Mouse (Mus musculus): ENCODE results near the gene Akap6. TPM values are rescaled to one million over a fixed set of nuclear protein-coding genes. Genes with fewer than 3 reads are reported as not detected.

Akap6 gene
- polyA plus RNA-seq, 1 experiment from 2014 or later = 7.9 TPM

DNA sequence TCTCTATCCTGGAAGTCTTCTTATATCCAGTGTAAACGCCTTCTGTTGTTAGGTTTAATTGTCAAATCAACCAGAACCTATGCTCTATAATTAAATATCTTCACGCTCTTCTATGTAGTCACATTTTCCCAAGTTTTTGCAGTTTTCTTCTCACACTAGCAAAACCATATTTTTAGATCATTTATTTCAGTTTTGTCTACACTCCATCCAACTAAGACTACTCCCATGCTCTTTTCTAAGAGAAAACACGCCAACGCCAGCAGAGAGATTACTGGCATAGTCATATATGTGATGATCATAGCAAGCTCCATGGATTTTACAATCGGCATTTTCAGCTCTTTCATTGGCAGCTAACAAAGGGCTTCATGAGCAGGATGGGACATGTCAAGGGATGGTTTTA, 341.5 kb downstream of the Akap6 start:
- Histone ChIP-seq H3K4me1 (ENCODE audit: control insufficient read depth, insufficient read depth, low read length) (no peaks in the 10 kb centered on the region), H3K36me3 (ENCODE audit: control insufficient read depth, insufficient read depth, low read length) (no peaks in the 10 kb centered on the region), H3K4me3 (ENCODE audit: low read depth, low read length) (no peak overlapping the region), H3K4me2 (ENCODE audit: low read depth, low read length) (no peak overlapping the region), H3K9me3 (ENCODE audit: control insufficient read depth, low read length) (no peaks in the 10 kb centered on the region), H3K27me3 (replicated peaks; ENCODE audit: control insufficient read depth, insufficient read depth, low read length) (no peaks in the 10 kb centered on the region), H3K27ac (replicated peaks; ENCODE audit: low read depth, low read length) (no peak overlapping the region), H3K9ac (ENCODE audit: low read depth, low read length) (no peak overlapping the region)
- DNase-seq (ENCODE audit: low spot score) (no peak), ATAC-seq (ENCODE audit: low read depth) (no peak)
- WGBS = 88% methylated on average over 5 of the region's 5 CpGs

DNA sequence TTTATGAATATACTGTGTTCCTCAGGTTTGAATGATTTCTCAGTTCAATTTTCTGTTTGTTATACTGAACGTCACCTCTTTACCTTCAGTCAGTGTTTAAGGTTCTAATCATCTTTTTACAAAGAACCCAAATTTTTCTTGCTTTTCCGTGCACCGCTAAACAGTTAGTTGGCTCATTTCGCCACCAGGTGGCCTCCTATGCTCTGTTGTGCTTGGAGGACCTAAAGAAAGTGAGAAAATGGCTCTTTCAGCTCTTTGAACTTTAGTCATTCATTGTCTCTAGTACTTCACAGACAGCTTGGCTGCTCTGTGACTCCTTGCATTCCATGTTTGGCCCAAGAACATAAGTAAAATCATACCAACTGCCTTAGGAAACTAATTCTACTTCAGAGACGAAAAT, 343.6 kb downstream of the Akap6 start:
- no peak overlapping the region for H3K27ac ChIP-seq (replicated peaks; ENCODE audit: low read depth, low read length)
- 26% methylated on average over 5 of the region's 5 CpGs for WGBS
- ATAC-seq (ENCODE audit: low read depth) (no peak), DNase-seq (ENCODE audit: low spot score) (peak; percentile 81)
- no peaks in the 10 kb centered on the region for H3K36me3 ChIP-seq (ENCODE audit: control insufficient read depth, insufficient read depth, low read length)
- H3K9ac ChIP-seq (ENCODE audit: low read depth, low read length) = no peak overlapping the region
- H3K27me3 ChIP-seq (replicated peaks; ENCODE audit: control insufficient read depth, insufficient read depth, low read length) = no peaks in the 10 kb centered on the region
- H3K9me3 ChIP-seq (ENCODE audit: control insufficient read depth, low read length) = no peaks in the 10 kb centered on the region
- H3K4me2 ChIP-seq (ENCODE audit: low read depth, low read length) = no peak overlapping the region
- H3K4me1 ChIP-seq (ENCODE audit: control insufficient read depth, insufficient read depth, low read length) = no peaks in the 10 kb centered on the region
- H3K4me3 ChIP-seq (ENCODE audit: low read depth, low read length) = no peak overlapping the region

DNA sequence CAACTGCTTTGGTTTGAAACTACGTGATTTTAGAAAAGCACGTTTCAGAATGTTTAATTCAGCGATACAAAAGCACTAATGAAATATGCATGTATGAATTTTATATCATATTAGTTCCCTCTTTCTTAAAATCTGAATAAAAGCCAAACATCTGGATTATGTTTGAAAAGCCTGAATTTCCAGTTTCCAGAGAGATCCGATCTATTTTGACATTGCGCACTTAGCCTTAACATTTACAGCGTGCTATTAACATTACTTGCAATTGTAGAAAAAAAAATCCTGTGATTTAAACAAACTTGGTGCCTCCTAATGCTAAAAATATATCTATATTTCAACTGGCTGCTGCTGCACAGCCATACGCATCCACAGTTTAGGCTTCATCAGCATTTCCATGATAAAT, 358.4 kb downstream of the Akap6 start:
- no peaks in the 10 kb centered on the region for H3K36me3 ChIP-seq (ENCODE audit: control insufficient read depth, insufficient read depth, low read length)
- peak overlapping the region; percentile 44; the same call in 1 of the 2 replicates for H3K27ac ChIP-seq (replicated peaks; ENCODE audit: low read depth, low read length)
- WGBS = 35% methylated on average over 7 of the region's 7 CpGs
- peak; percentile 72 for DNase-seq (ENCODE audit: low spot score)
- no peak overlapping the region for H3K9ac ChIP-seq (ENCODE audit: low read depth, low read length)
- H3K27me3 ChIP-seq (replicated peaks; ENCODE audit: control insufficient read depth, insufficient read depth, low read length) = no peaks in the 10 kb centered on the region
- H3K4me1 ChIP-seq (ENCODE audit: control insufficient read depth, insufficient read depth, low read length) = peaks cover 40% of the 10 kb centered on the region
- no peak for ATAC-seq (ENCODE audit: low read depth)
- H3K4me3 ChIP-seq (ENCODE audit: low read depth, low read length) = no peak overlapping the region
- no peaks in the 10 kb centered on the region for H3K9me3 ChIP-seq (ENCODE audit: control insufficient read depth, low read length)
- H3K4me2 ChIP-seq (ENCODE audit: low read depth, low read length) = no peak overlapping the region

DNA sequence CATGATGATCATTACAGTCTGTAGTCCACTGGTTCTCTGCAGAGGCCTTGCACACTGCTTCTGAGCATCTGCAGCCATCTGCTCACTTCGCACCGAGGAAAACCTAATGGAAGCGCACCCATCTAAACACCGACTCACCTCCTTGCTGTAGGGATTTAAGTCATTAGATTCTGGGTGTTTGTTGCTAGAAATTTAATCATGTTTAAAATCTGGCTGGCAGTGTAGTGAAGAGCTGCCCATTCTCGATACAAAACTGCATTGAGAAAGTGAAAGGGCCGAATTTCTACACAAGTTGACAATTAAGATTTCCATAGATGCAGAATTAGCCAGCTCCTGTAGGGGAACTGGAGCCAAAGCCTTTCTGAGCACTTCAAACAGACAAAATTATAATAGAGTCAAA, 361.7 kb downstream of the Akap6 start:
- 54% methylated on average over 6 of the region's 6 CpGs for WGBS

DNA sequence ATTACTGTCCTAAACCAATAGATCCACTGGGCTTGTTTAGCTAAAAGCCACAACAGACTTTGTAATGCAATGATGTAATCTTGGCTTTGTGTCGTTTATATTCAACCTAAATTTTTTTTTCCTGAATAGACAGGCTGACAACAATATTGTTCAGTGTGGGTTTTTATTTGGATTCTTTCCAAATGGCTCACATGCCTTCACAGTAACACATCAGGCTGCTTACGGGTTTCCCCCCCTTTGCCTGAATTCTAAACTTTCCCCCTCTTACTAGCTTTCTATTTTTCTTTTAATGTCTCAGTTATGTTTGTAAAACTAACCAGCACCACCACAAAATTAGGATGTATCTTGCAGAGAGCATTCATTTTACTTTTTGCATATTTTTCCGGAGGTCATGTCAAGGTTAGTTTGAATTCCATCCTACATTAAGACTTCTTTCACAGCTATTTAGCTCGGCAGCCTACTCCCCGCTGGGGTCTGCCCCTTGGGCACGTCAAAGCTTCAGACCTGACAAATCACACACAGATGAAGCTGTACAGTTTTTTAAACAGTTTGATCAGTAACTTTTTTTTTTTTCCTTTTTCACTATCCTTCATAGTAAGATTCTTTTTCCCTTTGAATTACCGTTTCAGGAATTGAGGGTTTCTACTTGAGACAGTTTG, 362.4 kb downstream of the Akap6 start:
- Histone ChIP-seq H3K4me2 (ENCODE audit: low read depth, low read length) (peak overlapping the region; percentile 44), H3K9ac (ENCODE audit: low read depth, low read length) (no peak overlapping the region), H3K4me3 (ENCODE audit: low read depth, low read length) (no peak overlapping the region; the same call in 1 of the 2 replicates), H3K9me3 (ENCODE audit: control insufficient read depth, low read length) (no peaks in the 10 kb centered on the region), H3K36me3 (ENCODE audit: control insufficient read depth, insufficient read depth, low read length) (no peaks in the 10 kb centered on the region), H3K4me1 (ENCODE audit: control insufficient read depth, insufficient read depth, low read length) (peaks cover 43% of the 10 kb centered on the region), H3K27me3 (replicated peaks; ENCODE audit: control insufficient read depth, insufficient read depth, low read length) (no peaks in the 10 kb centered on the region), H3K27ac (replicated peaks; ENCODE audit: low read depth, low read length) (peak overlapping the region; percentile 4; the same call in 1 of the 2 replicates)
- DNase-seq (ENCODE audit: low spot score) (peak; percentile 88), ATAC-seq (ENCODE audit: low read depth) (peak; percentile 84; the same call in 1 of the 2 replicates)
- WGBS = 5% methylated on average over 7 of the region's 7 CpGs

More for the DNA sequence above, 361.7 kb downstream of the Akap6 start:
- H3K9ac ChIP-seq (ENCODE audit: low read depth, low read length) = no peak overlapping the region
- peaks cover 43% of the 10 kb centered on the region for H3K4me1 ChIP-seq (ENCODE audit: control insufficient read depth, insufficient read depth, low read length)
- no peaks in the 10 kb centered on the region for H3K9me3 ChIP-seq (ENCODE audit: control insufficient read depth, low read length)
- H3K27me3 ChIP-seq (replicated peaks; ENCODE audit: control insufficient read depth, insufficient read depth, low read length) = no peaks in the 10 kb centered on the region
- H3K4me2 ChIP-seq (ENCODE audit: low read depth, low read length) = no peak overlapping the region
- ATAC-seq (ENCODE audit: low read depth) (no peak), DNase-seq (ENCODE audit: low spot score) (no peak)
- H3K4me3 ChIP-seq (ENCODE audit: low read depth, low read length) = no peak overlapping the region
- H3K27ac ChIP-seq (replicated peaks; ENCODE audit: low read depth, low read length) = 0 out of 2 replicates have a peak overlapping the region, but pooled peaks have one; percentile 18
- no peaks in the 10 kb centered on the region for H3K36me3 ChIP-seq (ENCODE audit: control insufficient read depth, insufficient read depth, low read length)

DNA sequence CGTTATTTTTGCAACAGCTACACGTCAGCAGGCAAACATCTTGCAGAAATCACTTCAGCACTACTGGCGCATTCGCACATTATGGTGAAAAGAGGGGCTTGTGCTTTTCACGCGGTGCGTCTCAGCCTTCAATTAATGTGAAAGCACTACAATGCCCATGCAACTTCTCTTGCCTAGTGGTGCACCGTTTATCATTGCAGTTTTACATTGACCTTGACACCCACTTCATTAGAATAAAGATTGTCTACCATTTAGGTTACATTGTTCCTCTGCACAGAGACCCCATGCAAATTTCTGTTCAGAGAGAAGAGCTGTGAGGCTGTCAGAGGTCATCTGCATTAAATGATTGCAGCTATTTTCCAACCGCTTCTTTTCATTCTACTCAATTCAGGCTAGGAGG, 363.8 kb downstream of the Akap6 start:
- Histone ChIP-seq H3K36me3 (ENCODE audit: control insufficient read depth, insufficient read depth, low read length) (no peaks in the 10 kb centered on the region), H3K4me2 (ENCODE audit: low read depth, low read length) (no peak overlapping the region), H3K27me3 (replicated peaks; ENCODE audit: control insufficient read depth, insufficient read depth, low read length) (no peaks in the 10 kb centered on the region), H3K27ac (replicated peaks; ENCODE audit: low read depth, low read length) (no peak overlapping the region), H3K9me3 (ENCODE audit: control insufficient read depth, low read length) (no peaks in the 10 kb centered on the region), H3K4me1 (ENCODE audit: control insufficient read depth, insufficient read depth, low read length) (peaks cover 37% of the 10 kb centered on the region), H3K9ac (ENCODE audit: low read depth, low read length) (no peak overlapping the region), H3K4me3 (ENCODE audit: low read depth, low read length) (no peak overlapping the region)
- 57% methylated on average over 9 of the region's 9 CpGs for WGBS
- DNase-seq (ENCODE audit: low spot score) (no peak), ATAC-seq (ENCODE audit: low read depth) (no peak)

DNA sequence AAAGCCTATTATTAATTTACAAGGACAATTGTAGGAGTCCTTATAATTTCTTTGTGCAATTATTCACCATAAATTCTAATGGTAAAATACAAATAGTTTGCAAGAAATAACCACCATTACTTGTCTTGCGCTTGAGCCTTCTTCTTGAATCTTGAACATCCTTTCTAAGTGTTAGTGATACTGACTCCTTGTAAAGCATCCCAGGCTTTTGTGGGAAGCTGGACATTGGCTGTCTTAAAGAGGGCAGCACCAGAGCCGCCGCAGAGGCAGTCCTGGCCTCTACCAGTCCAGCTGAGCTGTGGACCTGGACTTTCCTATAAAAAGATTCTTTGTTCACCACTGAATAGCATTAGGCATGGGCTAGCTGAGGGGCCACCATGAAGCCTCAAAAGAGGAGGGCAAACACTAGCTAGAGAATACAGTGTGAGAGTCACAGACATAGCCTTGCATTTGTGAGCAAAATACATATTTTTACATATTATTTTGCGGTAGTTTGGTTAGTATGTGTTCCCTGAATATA, 365.1 kb downstream of the Akap6 start:
- no peak overlapping the region for H3K4me3 ChIP-seq (ENCODE audit: low read depth, low read length)
- H3K36me3 ChIP-seq (ENCODE audit: control insufficient read depth, insufficient read depth, low read length) = no peaks in the 10 kb centered on the region
- peaks cover 32% of the 10 kb centered on the region for H3K4me1 ChIP-seq (ENCODE audit: control insufficient read depth, insufficient read depth, low read length)
- ATAC-seq (ENCODE audit: low read depth) (peak; percentile 64; the same call in 1 of the 2 replicates), DNase-seq (ENCODE audit: low spot score) (no peak)
- H3K9ac ChIP-seq (ENCODE audit: low read depth, low read length) = no peak overlapping the region; the same call in 1 of the 2 replicates
- no peaks in the 10 kb centered on the region for H3K9me3 ChIP-seq (ENCODE audit: control insufficient read depth, low read length)
- H3K27ac ChIP-seq (replicated peaks; ENCODE audit: low read depth, low read length) = no peak overlapping the region
- H3K27me3 ChIP-seq (replicated peaks; ENCODE audit: control insufficient read depth, insufficient read depth, low read length) = no peaks in the 10 kb centered on the region
- H3K4me2 ChIP-seq (ENCODE audit: low read depth, low read length) = no peak overlapping the region
- 63% methylated on average over 4 of the region's 4 CpGs for WGBS

DNA sequence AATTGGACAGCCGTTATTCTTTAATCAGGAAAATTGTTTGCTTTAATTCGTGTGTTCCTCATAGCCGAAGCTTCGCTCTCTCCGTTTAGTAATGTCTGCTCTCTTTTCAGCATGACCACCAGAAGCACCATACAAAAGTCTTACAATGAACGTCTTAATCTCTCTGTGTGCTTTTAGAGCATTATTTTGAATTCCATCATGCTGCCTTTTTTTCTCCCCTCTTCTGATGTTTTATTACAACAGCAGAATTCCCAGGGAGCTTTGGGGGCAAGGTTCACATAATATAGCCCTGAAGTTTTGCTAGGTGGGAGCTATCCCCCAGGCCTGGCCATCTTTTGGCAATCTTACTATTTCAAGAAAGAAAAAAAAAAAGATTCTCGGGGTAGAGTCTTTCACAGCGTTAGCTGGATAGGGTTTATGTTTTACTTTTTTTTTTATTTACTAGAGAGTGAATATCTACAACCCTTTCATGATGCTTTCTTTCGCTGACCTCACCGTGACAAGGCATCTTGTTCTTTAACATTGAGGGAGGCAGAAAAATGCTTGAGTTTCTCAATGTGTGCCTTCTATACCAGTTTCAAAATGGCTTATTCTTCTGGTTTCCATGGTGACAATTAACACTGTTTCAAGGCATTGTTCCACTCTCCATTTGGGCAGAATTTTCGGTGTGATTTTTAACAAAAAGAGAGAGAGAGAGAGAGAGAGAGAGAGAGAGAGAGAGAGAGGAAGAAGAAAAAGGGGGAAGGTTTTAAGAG, 366.0 kb downstream of the Akap6 start:
- Histone ChIP-seq H3K4me1 (ENCODE audit: control insufficient read depth, insufficient read depth, low read length) (peaks cover 25% of the 10 kb centered on the region), H3K4me2 (ENCODE audit: low read depth, low read length) (no peak overlapping the region), H3K36me3 (ENCODE audit: control insufficient read depth, insufficient read depth, low read length) (no peaks in the 10 kb centered on the region), H3K27ac (replicated peaks; ENCODE audit: low read depth, low read length) (no peak overlapping the region), H3K27me3 (replicated peaks; ENCODE audit: control insufficient read depth, insufficient read depth, low read length) (no peaks in the 10 kb centered on the region), H3K9ac (ENCODE audit: low read depth, low read length) (no peak overlapping the region), H3K4me3 (ENCODE audit: low read depth, low read length) (no peak overlapping the region), H3K9me3 (ENCODE audit: control insufficient read depth, low read length) (no peaks in the 10 kb centered on the region)
- no peak for ATAC-seq (ENCODE audit: low read depth)
- WGBS = 53% methylated on average over 11 of the region's 11 CpGs
- no peak for DNase-seq (ENCODE audit: low spot score)

Data from embryonic facial prominence, embryonic 14.5 days (tissue).